In genomic region chr7:30972426-30973250, GRCm38 (mm10) we compare ENCODE assay signal across 9 mouse cellular contexts. TPM values are rescaled to one million over a fixed set of nuclear protein-coding genes. Genes with fewer than 3 reads are reported as not detected.
A peak's percentile ranks its signal among the peaks of the same experiment; 100 is the strongest.
DNase-seq lines count a peak whose midpoint lies in the region; ATAC-seq and TF ChIP-seq lines count a peak whose summit lies in the region.
"Had no signal": no experiment of that assay in that cellular context is flagged by ENCODE, and none has a peak within 500 bp of the region (broad histone marks: within the 10 kb centered on the region; RNA-seq: fewer than 3 reads in every experiment).

No protein-coding gene starts in this region.

- H3K9ac ChIP-seq in forebrain, embryonic 12.5 days = peak overlapping the region; percentile 61
- peak overlapping the region; percentile 61 for H3K9ac ChIP-seq in liver, embryonic 11.5 days (ENCODE audit: low read depth, low read length)

- H3K27ac ChIP-seq in forebrain, embryonic 12.5 days = no peak overlapping the region
- H3K27ac ChIP-seq in liver, embryonic 11.5 days (ENCODE audit: low read depth, low read length) = no peak overlapping the region
- H3K27ac ChIP-seq in olfactory bulb, adult 2 months (ENCODE audit: insufficient read depth, low read depth, low read length) = no peak overlapping the region

- no peak for TF ChIP-seq CTCF in lung, adult 2 months (IDR thresholded peaks at IDR 0.05; ENCODE audit: insufficient read depth, low read length)
- TF ChIP-seq CTCF in olfactory bulb, adult 2 months (IDR thresholded peaks at IDR 0.05; ENCODE audit: insufficient read depth, low read depth, low read length) = no peak

- H3K27me3 ChIP-seq in forebrain, embryonic 12.5 days = peaks cover 22% of the 10 kb centered on the region
- peaks cover 20% of the 10 kb centered on the region for H3K27me3 ChIP-seq in liver, embryonic 11.5 days (replicated peaks; ENCODE audit: control insufficient read depth, insufficient read depth, low read length)

- H3K4me2 ChIP-seq in forebrain, embryonic 12.5 days = peak overlapping the region; percentile 78
- H3K4me2 ChIP-seq in liver, embryonic 11.5 days = peak overlapping the region; percentile 62

- peak; percentile 66 for ATAC-seq in forebrain, embryonic 12.5 days (ENCODE audit: low FRiP score)
- ATAC-seq in liver, embryonic 11.5 days (replicated peaks; ENCODE audit: low FRiP score) = peak; percentile 46

- no peak for DNase-seq in lung, adult 2 months
- DNase-seq in lung, postnatal 14 days = no peak
- no peak for DNase-seq in liver, embryonic 11.5 days (ENCODE audit: low spot score)
- no peak for DNase-seq in cerebellum, adult 9-11 months
- DNase-seq in thymus, postnatal 4 days = no peak
- no peak for DNase-seq in frontal cortex, adult 2 months (ENCODE audit: extremely low spot score in 1 of 2, low spot score in 1 of 2)
- DNase-seq: adrenal gland, adult 2 months had no signal

- no peaks in the 10 kb centered on the region for H3K4me1 ChIP-seq in lung, adult 2 months (ENCODE audit: control insufficient read depth, insufficient read depth, low read length)
- peaks cover 12% of the 10 kb centered on the region for H3K4me1 ChIP-seq in forebrain, embryonic 12.5 days
- peaks cover 4% of the 10 kb centered on the region; the same call in 1 of the 2 replicates for H3K4me1 ChIP-seq in liver, embryonic 11.5 days (replicated peaks; ENCODE audit: control insufficient read depth, insufficient read depth, low read length)
- H3K4me1 ChIP-seq in olfactory bulb, adult 2 months (ENCODE audit: control insufficient read depth, insufficient read depth, low read length) = peaks cover 4% of the 10 kb centered on the region

- 15% methylated on average over 41 of the region's 41 CpGs for WGBS in lung, adult 2 months
- WGBS in forebrain, embryonic 12.5 days = 2% methylated on average over 41 of the region's 41 CpGs
- WGBS in liver, embryonic 11.5 days = 7% methylated on average over 41 of the region's 41 CpGs
- WGBS in olfactory bulb, adult 2 months = 16% methylated on average over 41 of the region's 41 CpGs

- H3K9me3 ChIP-seq in forebrain, embryonic 12.5 days = no peaks in the 10 kb centered on the region
- no peaks in the 10 kb centered on the region for H3K9me3 ChIP-seq in liver, embryonic 11.5 days (ENCODE audit: control insufficient read depth, low read length)

- peak overlapping the region; percentile 67 for H3K4me3 ChIP-seq in lung, adult 2 months (replicated peaks; ENCODE audit: extremely low read depth, low read depth, low read length)
- H3K4me3 ChIP-seq in forebrain, embryonic 12.5 days (replicated peaks) = peak overlapping the region; percentile 45
- H3K4me3 ChIP-seq in liver, embryonic 11.5 days (ENCODE audit: low read depth, low read length) = peak overlapping the region; percentile 56
- H3K4me3 ChIP-seq in olfactory bulb, adult 2 months (ENCODE audit: insufficient read depth, low read depth, low read length) = peak overlapping the region; percentile 30

- TF ChIP-seq POLR2A in lung, adult 2 months (IDR thresholded peaks at IDR 0.05; ENCODE audit: borderline replicate concordance, extremely low read depth, low read depth, low read length) = no peak
- no peak for TF ChIP-seq POLR2A in olfactory bulb, adult 2 months (IDR thresholded peaks at IDR 0.05; ENCODE audit: insufficient read depth, low read depth, low read length)

- H3K36me3 ChIP-seq in forebrain, embryonic 12.5 days (replicated peaks) = no peaks in the 10 kb centered on the region; the same call in 1 of the 2 replicates
- no peaks in the 10 kb centered on the region for H3K36me3 ChIP-seq in liver, embryonic 11.5 days (ENCODE audit: control insufficient read depth, insufficient read depth, low read length)

RNA-seq across cellular contexts. Expression of gene Lsr, which starts 0.6 kb away (rescaled TPM):
- 93.0 and 116 TPM in 2 replicates for polyA plus RNA-seq in lung, adult 2 months (2012; rRNA removed)
- polyA plus RNA-seq in forebrain, embryonic 12.5 days (2016; fragmentation: Nextera tagmentation; extraction: Ambion mirVana) = 24.1 and 26.4 TPM in 2 replicates
- polyA plus RNA-seq in liver, embryonic 11.5 days (2014; fragmentation: Nextera tagmentation; extraction: Ambion mirVana) = 39.7 and 43.0 TPM in 2 replicates
- polyA plus RNA-seq in olfactory bulb, adult 2 months (2012; ENCODE audit: insufficient read depth, insufficient read length, low replicate concordance, missing spikeins) = not detected in 2 replicates
- polyA plus RNA-seq in frontal cortex, adult 2 months (2012; rRNA removed) = 10.3 and 12.7 TPM in 2 replicates

RNA-seq across cellular contexts. Expression of gene Fam187b, which starts 1.0 kb away (rescaled TPM):
- 5.7 and 7.2 TPM in 2 replicates for polyA plus RNA-seq in lung, adult 2 months (2012; rRNA removed)
- polyA plus RNA-seq in forebrain, embryonic 12.5 days (2016; fragmentation: Nextera tagmentation; extraction: Ambion mirVana) = 0.82 and 1.2 TPM in 2 replicates
- polyA plus RNA-seq in liver, embryonic 11.5 days (2014; fragmentation: Nextera tagmentation; extraction: Ambion mirVana) = 3.2 and 4.1 TPM in 2 replicates
- not detected in 2 replicates for polyA plus RNA-seq in olfactory bulb, adult 2 months (2012; ENCODE audit: insufficient read depth, insufficient read length, low replicate concordance, missing spikeins)
- 0.21 and 0.26 TPM in 2 replicates for polyA plus RNA-seq in frontal cortex, adult 2 months (2012; rRNA removed)

RNA-seq across cellular contexts. Expression of gene Usf2, which starts 16.0 kb away (rescaled TPM):
- 122 and 190 TPM in 2 replicates for polyA plus RNA-seq in lung, adult 2 months (2012; rRNA removed)
- polyA plus RNA-seq in forebrain, embryonic 12.5 days (2016; fragmentation: Nextera tagmentation; extraction: Ambion mirVana) = 26.4 and 27.3 TPM in 2 replicates
- 17.8 and 19.9 TPM in 2 replicates for polyA plus RNA-seq in liver, embryonic 11.5 days (2014; fragmentation: Nextera tagmentation; extraction: Ambion mirVana)
- 282 TPM in 1 of 2 replicates, not detected in the other for polyA plus RNA-seq in olfactory bulb, adult 2 months (2012; ENCODE audit: insufficient read depth, insufficient read length, low replicate concordance, missing spikeins)
- 194 and 251 TPM in 2 replicates for polyA plus RNA-seq in frontal cortex, adult 2 months (2012; rRNA removed)

RNA-seq across cellular contexts. Expression of gene Hamp, which starts 28.8 kb away (rescaled TPM):
- polyA plus RNA-seq in lung, adult 2 months (2012; rRNA removed) = 34.5 and 45.7 TPM in 2 replicates
- not detected in 2 replicates for polyA plus RNA-seq in forebrain, embryonic 12.5 days (2016; fragmentation: Nextera tagmentation; extraction: Ambion mirVana)
- not detected in 2 replicates for polyA plus RNA-seq in liver, embryonic 11.5 days (2014; fragmentation: Nextera tagmentation; extraction: Ambion mirVana)
- not detected in 2 replicates for polyA plus RNA-seq in olfactory bulb, adult 2 months (2012; ENCODE audit: insufficient read depth, insufficient read length, low replicate concordance, missing spikeins)
- polyA plus RNA-seq in frontal cortex, adult 2 months (2012; rRNA removed) = not detected in 2 replicates

RNA-seq across cellular contexts. Expression of gene Hamp2, which starts 48.2 kb away (rescaled TPM):
- polyA plus RNA-seq in lung, adult 2 months (2012; rRNA removed) = 0.75 TPM in 1 of 2 replicates, not detected in the other
- polyA plus RNA-seq in forebrain, embryonic 12.5 days (2016; fragmentation: Nextera tagmentation; extraction: Ambion mirVana) = not detected in 2 replicates
- polyA plus RNA-seq in liver, embryonic 11.5 days (2014; fragmentation: Nextera tagmentation; extraction: Ambion mirVana) = not detected in 2 replicates
- not detected in 2 replicates for polyA plus RNA-seq in olfactory bulb, adult 2 months (2012; ENCODE audit: insufficient read depth, insufficient read length, low replicate concordance, missing spikeins)
- not detected in 2 replicates for polyA plus RNA-seq in frontal cortex, adult 2 months (2012; rRNA removed)

Comparison
In these comparisons a context has a peak if more than half of its experiments do, and no peak if none do; other contexts are left out.
1. RNA of gene Lsr, which starts 0.6 kb away (polyA plus RNA-seq): 93.0 to 116 TPM in lung, adult 2 months, 39.7 to 43.0 TPM in liver, embryonic 11.5 days, 24.1 to 26.4 TPM in forebrain, embryonic 12.5 days and 10.3 to 12.7 TPM in frontal cortex, adult 2 months; not detected in olfactory bulb, adult 2 months; every median in the first group is over 10 times any median in the second.
2. Peak in every context shown above with its lines, with median percentiles within 50 percentile points of each other: H3K4me3 ChIP-seq.